Mouse (Mus musculus) spleen, postnatal 14 days (tissue): Measurements from ENCODE around the gene Eml4.

ENCODE experiments used
- DNase-seq, 2 experiments: peaks; one replicate each; pipeline ENCODE4 v3.0.0; 2021 to 2022; ENCODE audit warnings: low spot score in 2 of 2

Gene Eml4

DNA sequence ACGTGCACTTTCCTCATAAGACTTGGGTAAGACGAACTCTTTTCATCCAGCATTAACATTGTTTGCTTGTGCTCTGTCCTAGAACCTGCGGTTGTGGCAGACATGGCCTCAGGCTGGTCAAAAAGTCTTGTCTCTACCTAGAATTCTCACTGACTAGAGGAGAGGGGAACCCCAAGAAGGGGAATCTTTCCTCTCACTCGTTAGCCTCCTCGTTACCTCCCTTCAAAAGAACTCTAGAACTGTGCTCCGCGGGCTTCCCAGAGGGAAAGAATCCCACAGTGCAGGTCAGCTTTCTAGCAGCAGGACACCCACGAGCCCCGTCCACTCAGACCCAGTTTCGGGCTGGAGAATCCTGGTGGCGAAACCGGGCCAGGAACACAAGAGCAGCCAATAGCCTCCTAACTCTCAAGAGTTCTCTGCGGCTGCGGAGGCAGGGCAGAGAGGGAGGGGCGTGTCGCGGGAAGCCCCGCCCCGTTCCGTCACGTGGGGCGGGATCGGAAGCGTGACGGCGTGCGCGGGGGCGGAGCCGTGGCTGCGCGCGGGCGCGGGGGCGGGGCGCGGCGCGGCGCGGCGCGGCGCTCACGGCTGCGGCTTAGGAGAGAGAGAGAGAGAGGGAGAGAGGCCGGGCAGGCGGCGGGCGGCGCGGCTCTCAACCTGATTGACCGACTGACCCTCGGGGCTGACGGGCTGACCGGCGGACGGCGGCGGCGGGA lies at the start of gene Eml4:
TSS of gene Eml4 (plus strand) at position 553 of the 713 bp plus-strand sequence.
- DNase-seq: peak; percentile 87 to 92

DNA sequence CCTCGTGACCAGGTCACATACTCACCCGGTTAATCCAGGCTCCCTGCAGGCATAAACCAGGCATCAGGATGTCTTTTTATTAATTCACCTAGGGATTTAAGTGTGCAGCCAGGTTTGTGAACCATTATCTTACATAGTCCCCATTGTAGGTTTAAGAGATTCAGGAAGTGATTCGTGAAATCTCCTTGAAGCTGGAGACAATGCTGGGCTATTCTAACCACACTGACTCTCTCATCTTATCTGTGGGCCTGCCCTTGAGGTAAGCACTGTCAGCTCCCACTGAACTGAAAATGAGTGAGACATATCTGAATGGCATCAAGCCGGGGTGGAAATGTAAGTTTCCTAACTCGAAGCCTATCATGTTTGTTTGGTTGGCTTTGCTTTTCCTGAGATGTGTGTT lies 49.3 kb upstream of the Eml4 start:
- DNase-seq: no peak

DNA sequence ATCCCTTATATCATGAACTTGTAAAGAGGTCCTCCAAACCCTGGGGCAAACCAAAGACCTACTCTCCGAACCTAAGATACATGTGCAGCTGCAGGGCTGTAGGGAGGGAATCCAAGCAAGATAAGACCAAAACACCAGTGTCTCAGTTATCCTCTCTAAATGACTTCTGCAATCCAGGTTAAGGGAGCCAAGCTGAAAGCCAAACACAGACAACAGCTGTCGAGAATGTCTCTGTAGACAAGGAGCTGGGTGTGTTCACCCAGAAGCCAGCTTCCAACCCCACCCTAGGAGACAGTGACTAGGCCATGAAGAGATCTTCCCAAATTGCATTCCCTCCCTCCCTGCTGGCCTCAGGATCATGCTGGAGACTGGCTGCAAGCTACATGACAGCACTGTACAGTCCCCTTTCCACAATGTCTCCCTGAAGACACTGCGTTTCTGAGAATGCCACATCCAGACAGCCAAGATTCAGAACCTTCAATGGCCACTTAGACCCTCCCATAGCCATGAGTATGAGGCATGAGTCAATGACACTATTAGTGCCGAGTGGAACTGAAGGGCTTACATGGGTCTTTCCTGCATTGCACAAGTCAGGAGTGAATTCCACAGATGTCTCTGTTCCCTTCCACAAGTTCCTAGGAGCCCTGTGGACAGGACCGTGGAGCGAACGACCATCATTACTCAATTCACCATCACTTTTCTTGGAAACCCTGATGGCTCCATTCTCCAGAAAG lies 46.5 kb upstream of the Eml4 start:
- DNase-seq: no peak

DNA sequence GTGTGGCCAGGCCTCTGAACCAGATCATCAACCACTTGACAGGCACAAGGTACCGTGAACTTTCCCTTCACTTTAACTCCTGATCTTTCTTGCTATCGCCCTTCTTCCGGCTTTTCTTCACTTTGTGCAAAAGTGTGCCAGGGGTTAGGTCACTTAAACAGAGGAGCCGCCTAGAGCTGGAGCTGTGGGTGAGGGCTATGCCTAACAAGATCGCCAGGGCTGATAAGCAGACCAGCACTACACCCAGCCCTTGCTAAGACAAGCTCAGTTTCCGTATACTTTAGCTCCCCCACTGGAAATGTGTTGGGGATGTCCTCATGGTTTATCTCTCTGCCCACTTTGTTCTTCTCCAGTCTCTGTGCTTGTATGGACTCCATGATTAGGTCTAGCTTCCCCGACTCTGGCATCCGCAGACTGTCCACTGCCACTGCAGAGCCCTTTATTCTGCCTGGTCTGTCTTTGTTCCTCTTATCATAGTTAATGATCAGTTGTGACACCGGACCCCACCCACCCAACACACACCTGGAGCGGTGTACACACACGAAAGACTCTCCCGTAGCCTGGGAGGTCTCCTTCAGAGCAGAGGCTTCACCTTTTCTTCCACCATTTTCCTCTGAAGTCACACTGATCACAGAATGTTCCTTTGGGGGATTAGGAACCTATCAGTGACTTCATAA lies 43.6 kb upstream of the Eml4 start:
- DNase-seq: no peak

DNA sequence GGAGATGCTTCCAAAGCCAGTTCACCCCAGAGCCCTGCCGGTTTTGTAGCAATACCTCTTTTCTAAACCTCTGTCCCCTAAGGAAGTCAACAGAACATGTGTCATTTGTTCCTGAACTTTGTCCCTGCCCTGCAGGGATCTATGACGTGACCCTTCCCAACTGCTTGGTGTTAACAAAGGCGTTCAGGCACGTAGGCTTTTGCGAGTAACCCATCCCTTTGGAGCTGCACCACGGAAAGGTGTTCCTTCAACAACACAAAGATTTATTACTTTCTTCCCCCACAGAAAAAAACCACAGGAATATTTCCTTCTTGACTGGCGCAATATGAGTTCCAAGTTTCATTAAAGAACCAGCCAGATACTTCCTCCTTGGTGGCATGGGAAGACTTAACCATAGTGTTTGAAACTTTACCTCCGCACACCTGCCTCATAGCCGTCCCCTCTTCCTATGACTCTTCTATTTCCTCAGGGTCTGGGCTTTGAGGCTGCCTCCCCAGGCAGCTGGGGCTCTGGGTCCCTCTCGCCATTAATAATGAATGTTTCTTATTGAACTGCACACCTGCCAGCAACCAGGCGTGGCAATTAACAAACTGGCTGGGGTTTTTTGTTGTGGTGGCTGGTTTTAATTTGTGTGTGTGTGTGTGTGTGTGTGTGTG lies 43.0 kb upstream of the Eml4 start:
- DNase-seq: no peak

DNA sequence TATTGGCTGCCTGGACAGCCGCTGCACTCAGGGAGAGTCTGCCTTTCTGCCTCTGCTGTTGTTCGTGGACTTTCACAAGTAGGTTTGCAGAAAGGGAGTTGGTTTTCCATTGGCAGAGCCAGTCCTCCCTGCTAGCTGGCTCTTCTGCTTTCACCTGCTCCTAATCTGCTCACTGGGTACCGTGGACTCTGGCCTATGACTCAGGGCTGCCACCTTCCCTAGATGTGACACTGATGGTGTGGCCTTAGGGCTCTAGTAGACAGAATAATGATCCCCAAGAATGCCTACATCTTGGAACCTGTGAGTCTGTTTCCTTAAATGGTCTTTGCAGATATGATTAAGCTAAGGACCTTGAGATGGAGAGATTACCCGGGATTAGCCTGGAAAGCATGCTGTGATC lies 42.3 kb upstream of the Eml4 start:
- no peak for DNase-seq

DNA sequence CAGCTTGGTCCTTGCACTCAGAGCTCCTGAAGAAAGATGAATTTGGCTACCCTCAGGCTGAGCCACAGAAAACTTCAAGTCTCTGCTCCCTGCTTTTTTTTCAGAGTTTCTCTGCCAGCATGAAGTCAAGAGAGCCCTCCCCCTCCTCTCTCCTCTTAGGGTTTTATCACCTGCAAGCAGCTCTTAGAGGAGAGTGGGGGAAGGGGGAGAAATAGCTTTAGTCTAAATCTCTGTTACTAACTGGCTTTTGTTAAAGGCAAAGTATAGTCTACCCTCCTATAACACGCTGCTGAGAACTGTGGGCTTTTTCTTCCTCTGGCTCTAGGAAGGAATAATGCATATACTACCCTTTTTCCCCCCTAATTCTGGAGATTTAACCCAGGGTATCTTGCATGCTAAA lies 41.5 kb upstream of the Eml4 start:
- no peak for DNase-seq

DNA sequence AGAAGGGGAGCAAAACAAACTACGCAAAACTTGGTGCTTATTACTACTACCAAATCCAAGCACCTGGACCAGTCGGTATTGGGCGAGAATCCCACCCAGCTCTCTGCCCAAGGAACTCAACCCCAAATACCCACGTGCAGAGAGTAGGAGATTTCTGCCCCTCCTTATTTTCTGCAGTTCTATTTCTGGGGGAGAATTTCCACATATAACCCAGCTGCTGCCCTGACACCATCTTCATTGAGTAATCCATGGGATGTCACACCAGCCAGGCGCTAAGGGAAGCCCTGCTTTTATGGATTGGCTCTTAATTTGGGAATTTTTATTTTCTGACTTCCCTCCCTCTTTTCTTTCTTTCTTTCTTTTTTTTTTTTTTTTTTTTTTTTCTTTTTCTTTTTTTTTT lies 38.9 kb upstream of the Eml4 start:
- DNase-seq: no peak

DNA sequence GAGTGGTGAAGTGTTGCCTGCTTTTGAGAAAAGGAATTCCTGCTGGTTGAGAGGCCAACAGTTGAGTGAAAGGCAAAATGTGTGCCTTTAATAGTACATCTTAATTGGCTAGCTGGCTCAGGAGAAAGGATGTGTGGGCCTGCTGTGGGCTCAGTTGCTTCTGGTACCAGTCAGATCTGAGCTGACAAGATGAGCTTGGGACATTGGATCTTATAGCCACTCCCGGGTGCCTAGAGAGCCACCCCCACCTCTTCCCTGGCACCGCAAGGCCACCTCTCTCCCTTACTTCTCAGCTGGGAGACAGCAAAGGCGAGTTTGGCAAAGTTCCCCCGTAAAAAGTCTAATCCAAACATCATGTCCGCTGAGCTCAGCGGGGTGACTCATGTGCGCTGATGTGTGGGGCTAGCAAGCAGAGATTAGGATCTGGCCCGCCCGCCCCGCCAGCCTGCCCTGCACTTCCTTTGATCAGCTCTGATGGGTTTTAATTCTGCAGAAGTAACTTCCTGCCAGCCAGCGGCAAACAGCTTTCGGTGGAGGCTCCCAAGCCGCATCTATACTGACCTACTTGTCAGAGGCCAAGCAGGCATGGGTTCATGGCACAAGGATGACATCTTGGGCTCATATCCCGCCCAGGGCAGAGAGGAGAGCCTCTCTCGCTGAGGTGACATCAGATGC lies 38.4 kb upstream of the Eml4 start:
- DNase-seq: peak; percentile 12 to 14

DNA sequence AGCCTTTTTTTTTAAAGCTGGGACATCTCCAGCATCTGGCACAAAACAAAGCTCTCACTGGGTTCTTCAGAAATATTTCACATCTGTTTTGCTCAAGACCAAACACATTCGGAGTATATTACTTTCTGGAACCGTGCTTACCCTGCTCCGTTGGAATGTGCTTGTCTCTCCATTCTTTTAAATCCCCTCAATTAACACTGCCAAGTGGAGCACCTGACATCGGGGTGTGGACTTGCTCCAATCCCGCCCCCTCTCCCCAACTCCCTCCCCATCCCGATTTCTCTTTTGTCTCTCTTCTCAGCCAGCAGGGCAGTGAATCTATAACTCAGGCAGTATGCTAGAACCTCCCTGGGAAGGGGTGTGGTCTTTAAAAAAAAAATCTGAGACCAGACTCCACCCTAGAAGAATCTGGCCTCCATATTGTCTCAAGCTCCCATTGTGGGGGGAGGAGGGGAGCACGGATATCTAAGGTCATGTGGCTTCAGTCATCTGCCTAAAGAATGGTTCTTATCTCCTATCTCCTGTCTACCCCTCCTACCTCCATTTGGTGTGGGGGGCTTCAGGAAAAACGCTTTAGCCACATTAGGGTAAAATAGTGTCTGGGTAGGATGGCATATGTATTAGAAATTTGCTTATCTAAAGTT lies 37.6 kb upstream of the Eml4 start:
- DNase-seq: no peak

DNA sequence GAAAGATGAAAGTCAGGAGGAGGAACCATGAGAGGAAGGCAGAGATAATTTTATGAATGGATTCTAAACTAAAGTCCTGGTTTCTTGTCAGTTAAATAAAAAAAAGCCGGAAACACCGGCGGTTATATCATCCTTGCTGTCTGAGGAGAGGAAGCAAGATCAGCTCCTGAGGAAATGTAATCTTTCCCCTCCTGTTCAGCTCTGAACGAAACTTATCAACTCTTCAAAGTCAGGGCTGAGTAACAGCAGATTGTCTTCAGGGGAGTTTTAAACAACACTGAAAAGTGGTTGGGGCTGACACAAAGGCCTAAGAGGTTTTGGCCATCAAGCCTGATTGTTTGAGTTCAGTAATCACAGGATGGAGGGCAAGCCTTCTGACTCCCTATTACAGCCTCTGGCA lies 35.3 kb upstream of the Eml4 start:
- no peak for DNase-seq

DNA sequence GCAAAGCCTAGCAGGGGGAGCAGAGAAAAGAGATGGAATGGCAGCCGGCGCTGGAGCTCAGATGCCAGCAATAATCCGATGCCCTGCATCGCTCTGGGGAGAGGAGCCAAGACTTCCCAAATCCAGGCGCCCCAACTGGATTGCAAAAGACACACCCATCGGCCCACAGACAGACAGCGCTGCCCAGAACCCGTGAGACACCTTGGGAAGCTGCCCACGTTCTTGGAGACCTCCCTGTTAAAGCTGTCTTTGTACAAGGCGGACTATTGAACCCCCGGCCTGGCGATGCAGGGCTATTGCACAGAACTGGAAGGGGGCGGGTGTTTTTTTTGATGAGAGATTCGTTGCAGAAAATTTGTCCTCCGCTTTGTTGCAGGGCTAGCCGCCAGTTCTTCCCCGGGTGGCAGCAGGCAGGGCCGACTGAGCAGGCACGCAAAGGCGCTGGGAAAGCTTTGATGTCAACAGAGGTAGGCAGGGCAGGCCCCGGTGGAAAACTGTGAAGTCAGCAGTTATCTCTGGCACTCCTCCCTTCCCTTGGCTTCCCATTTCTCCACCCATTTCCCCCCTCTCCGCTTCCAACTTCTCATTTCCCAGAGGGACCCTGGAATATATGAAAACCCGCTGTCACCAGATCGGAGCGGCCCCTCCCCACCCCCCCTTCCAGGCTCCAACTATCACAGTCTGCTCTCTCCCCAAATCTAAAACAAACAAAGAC lies 28.0 kb upstream of the Eml4 start:
- DNase-seq: no peak

DNA sequence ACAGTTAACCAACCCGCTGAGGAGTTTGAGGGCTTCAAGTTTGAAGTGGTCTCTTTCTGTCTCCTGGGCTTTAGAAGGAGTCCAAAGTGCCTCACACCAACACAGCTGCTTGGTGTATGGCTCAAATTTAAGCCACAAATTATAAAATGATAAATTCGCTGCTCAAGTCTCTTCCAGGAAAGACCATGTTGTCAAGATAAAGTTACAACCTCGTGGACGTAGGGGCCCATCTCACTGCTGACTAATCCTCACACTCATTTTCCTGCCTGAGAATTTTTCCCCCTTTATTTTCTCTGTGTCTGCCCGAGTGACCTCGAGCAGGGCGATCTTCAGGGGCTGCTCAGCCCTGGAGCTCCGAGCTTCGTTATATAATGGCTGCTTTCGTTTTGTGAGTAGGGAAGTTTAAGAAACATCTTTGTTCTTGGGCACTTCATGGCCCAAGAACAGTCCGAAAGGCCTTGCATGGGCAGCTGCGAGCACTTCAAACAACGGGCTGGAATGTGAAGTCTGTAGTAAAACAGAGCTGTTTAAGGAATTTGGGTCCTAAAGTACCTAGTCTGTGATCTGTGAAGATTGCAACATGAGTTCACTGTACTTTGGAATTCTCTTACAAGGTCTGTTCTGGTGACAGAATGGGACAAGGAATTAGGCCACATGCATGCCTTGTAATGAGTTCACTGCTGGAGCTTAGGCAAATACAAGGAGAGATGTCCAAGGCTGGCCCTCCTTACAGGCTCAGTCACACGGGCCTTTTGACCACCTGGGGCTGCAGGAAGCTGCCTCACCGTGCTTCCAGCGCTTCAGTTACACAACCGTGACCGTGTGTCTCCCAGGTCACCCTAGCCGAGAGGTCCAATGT lies 27.1 kb upstream of the Eml4 start:
- no peak for DNase-seq

DNA sequence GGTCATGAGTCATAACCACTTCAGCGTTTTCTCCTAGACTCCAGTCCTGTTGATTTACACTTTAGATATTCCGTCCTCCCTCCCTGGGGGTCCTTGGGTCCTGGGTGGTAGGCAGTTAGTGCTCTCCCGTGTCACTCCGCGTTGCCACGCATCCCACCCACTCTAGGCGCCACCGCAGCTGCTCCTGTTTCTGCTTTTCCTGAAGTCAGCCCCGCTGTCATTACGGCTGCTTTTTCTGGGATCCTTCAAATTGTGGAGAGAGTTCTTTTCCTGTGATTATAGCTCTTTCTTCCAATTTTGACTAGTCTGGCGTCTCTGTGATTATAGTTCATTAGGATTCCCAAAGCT lies 26.5 kb upstream of the Eml4 start:
- no peak for DNase-seq

DNA sequence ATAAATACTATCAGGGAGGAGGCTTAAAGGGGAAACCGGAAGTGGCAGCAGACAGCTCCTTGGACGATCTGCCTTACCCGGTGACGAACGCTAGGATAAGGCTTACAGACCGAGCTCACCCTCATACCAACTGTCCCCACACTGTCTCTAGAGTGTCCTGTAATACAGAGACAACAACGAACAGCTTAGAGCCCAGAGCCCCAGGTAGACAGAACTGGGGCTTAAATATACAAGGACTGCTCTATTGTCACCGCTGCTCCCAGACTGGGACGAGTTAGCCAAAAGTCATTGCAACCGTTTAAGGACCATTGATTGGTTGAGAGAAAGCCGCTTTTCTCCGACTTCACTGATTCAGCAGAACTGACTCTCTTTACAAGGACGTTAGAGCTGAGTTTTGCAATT lies 15.5 kb upstream of the Eml4 start:
- no peak for DNase-seq

DNA sequence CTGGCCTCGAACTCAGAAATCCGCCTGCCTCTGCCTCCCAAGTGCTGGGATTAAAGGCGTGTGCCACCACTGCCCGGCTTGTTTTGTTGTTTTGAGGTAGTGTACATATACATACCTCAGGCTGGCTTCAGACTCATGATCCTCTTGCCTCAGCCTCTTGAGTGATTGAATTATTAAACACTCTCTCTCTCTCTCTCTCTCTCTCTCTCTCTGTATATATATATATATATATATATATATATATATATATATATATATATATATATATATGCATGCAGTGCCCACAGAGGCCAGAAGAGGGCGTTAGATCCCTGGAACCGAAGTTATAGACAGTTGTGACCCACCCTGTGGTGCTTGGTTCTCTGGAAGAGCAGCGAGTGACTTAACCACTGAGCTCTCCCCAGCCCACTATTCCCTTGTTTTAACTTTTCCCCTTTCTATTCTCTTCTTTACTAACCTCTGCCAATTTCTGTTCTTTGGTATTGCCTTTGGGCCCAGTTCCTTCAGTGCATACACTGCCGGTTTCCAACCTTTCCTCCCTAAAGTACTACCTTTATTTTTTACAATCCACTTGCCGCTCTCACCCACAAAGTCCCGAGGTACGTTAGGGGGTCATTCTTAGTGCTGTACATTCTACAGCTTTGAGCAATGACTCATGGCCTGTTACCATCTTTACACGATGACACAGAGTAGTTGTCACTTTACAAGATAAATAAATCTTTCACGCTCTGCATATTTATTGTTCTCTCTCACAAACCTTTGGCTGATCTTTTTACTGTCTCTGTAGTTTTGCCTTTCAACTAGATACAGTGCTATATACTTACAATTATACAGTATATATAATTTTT lies 13.5 kb upstream of the Eml4 start:
- no peak for DNase-seq

DNA sequence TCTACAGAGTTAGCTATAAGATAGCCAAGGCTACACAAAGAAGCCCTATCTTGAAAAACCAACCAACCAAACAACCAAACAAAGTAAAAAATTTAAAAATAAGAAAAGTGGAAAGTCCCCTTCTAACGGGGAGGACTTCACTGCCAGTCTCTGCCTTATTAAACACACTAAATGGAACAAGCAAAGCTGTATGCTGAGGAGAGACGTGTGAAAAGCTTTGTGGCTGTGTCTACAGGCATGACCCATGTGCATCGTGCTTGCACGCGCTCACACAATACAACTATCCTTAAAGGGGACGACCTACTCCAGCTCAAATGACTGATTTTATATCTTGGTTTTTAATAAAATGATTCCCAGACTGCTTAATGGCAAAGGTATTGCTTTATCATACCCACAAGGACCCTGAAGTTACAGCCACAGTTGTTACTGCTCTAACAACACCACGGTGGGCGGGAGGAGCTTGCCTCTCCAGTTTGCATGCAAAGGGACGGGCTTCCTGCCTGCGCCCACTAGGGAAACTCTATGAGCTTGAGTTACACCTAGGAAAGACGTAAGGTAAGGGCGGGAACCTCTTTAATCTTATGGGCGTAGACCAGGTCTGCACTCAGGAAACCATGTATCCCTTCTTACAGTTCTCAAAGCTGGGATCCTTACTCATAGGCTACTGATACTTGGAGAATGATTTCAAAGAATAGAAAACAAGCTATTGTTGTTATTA lies 11.2 kb upstream of the Eml4 start:
- no peak for DNase-seq

DNA sequence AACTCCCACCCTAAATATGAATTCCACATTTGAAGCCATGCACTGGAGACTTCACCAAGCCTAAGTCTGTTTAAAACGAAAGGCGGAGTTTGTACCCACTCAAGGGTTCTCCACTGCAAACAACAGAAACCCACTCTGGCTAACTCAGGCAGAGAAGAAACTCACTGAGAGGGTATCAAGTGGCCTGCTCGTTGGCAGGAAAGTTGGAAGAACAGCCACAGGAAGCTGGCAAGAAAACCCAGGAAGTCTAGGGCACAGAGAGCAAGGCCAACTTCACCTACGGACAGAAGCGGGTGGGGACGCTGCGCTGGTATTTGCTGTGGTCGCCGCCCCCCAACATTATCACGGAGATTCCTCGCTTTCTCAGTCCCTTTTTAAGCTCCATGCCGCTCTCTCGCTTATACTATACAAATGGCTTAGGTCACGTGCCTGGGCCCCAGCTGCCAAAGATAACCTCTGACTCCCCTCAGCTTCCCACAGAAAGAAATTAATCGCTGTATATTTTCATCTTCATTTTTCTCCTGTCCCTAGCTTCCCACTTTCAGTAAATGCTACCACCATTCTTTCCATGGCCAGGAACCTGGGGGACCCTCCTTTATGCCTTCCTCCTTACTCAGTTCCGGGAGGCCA lies 9.7 kb upstream of the Eml4 start:
- DNase-seq: no peak
